13 mouse cellular contexts compared by ENCODE assay signal in the genomic region with DNA sequence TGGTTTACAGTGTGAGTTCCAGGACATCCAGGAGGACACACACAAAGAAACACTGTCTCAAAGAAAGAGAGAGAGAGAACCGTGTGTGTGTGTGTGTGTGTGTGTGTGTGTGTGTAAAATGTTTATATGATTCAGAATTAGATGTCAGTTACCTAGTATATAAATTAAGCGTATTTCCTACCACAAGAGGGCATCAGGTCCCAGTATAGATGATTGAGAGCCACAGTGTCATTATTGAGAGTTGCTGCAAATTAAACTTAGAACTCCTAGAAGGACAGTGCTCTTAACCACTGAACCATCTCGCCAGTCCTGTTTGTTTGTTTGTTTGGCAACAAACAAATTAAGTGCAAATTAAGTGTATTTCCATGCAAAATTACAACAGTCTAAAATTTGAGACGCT. TPM values are rescaled to one million over a fixed set of nuclear protein-coding genes. Genes with fewer than 3 reads are reported as not detected.
DNase-seq lines count a peak whose midpoint lies in the region; ATAC-seq and TF ChIP-seq lines count a peak whose summit lies in the region.
"Had no signal": no experiment of that assay in that cellular context is flagged by ENCODE, and none has a peak within 500 bp of the region (broad histone marks: within the 10 kb centered on the region; RNA-seq: fewer than 3 reads in every experiment).

No protein-coding gene starts in this region.

- H3K27ac ChIP-seq in embryonic facial prominence, embryonic 11.5 days (replicated peaks; ENCODE audit: low read depth, low read length), result no peak overlapping the region
- H3K27ac ChIP-seq in embryonic facial prominence, embryonic 10.5 days (replicated peaks), result no peak overlapping the region
- H3K27ac ChIP-seq in liver, embryonic 14.5 days, result no peak overlapping the region
- H3K27ac ChIP-seq in hindbrain, embryonic 13.5 days, result no peak overlapping the region
- H3K27ac ChIP-seq: intestine, embryonic 15.5 days; midbrain, embryonic 15.5 days had no signal

- WGBS in embryonic facial prominence, embryonic 11.5 days, result 89% methylated on average over 4 of the region's 4 CpGs
- 91% methylated on average over 4 of the region's 4 CpGs for WGBS in embryonic facial prominence, embryonic 10.5 days
- 80% methylated on average over 4 of the region's 4 CpGs for WGBS in liver, embryonic 14.5 days (ENCODE audit: insufficient replicate concordance)
- WGBS in hindbrain, embryonic 13.5 days, result 90% methylated on average over 4 of the region's 4 CpGs

- H3K9ac ChIP-seq in embryonic facial prominence, embryonic 11.5 days (replicated peaks; ENCODE audit: low read length), result no peak overlapping the region
- no peak overlapping the region for H3K9ac ChIP-seq in liver, embryonic 14.5 days (replicated peaks)
- H3K9ac ChIP-seq in hindbrain, embryonic 13.5 days, result no peak overlapping the region
- H3K9ac ChIP-seq: intestine, embryonic 15.5 days; midbrain, embryonic 15.5 days had no signal

- no peaks in the 10 kb centered on the region for H3K4me1 ChIP-seq in embryonic facial prominence, embryonic 11.5 days (ENCODE audit: control insufficient read depth, insufficient read depth, low read length)
- no peaks in the 10 kb centered on the region for H3K4me1 ChIP-seq in embryonic facial prominence, embryonic 10.5 days
- no peaks in the 10 kb centered on the region for H3K4me1 ChIP-seq in liver, embryonic 14.5 days (replicated peaks; ENCODE audit: control insufficient read depth in 2 of 2, insufficient read depth in 2 of 2, low read length in 1 of 2)
- H3K4me1 ChIP-seq in hindbrain, embryonic 13.5 days (replicated peaks), result no peaks in the 10 kb centered on the region
- H3K4me1 ChIP-seq: intestine, embryonic 15.5 days; midbrain, embryonic 15.5 days had no signal

- no peak overlapping the region for H3K4me3 ChIP-seq in embryonic facial prominence, embryonic 11.5 days (ENCODE audit: low read depth, low read length)
- H3K4me3 ChIP-seq in embryonic facial prominence, embryonic 10.5 days, result no peak overlapping the region
- no peak overlapping the region for H3K4me3 ChIP-seq in liver, embryonic 14.5 days (ENCODE audit: insufficient read depth in 1 of 2, low read depth in 2 of 2, low read length in 2 of 2)
- no peak overlapping the region for H3K4me3 ChIP-seq in hindbrain, embryonic 13.5 days
- H3K4me3 ChIP-seq: intestine, embryonic 15.5 days; midbrain, embryonic 15.5 days had no signal

- DNase-seq in embryonic facial prominence, embryonic 11.5 days (ENCODE audit: low spot score), result peak; percentile 11
- DNase-seq in embryonic facial prominence, embryonic 10.5 days (ENCODE audit: low spot score), result no peak
- peak in 2 of 3 experiments; percentile 7 to 9 for DNase-seq in liver, embryonic 14.5 days (ENCODE audit: low read depth in 3 of 3, low spot score in 3 of 3)
- DNase-seq in liver, result no peak
- peak; percentile 45 for DNase-seq in CD4-positive helper T cell, adult 2 months (ENCODE audit: low read depth, low spot score)
- DNase-seq in brain, adult 2 months (ENCODE audit: low read depth, low spot score), result peak; percentile 17
- DNase-seq in embryo, embryonic 11 days, result no peak
- DNase-seq: B cell, adult 2 months; gastrocnemius, postnatal 10 days; right cerebral cortex, postnatal 4 days had no signal

- no peak for TF ChIP-seq EP300 in liver, embryonic 14.5 days (IDR thresholded peaks at IDR 0.05; ENCODE audit: low read depth)

- H3K36me3 ChIP-seq in embryonic facial prominence, embryonic 11.5 days (replicated peaks; ENCODE audit: control insufficient read depth, insufficient read depth, low read depth, low read length), result peaks cover 18% of the 10 kb centered on the region
- peaks cover 97% of the 10 kb centered on the region for H3K36me3 ChIP-seq in embryonic facial prominence, embryonic 10.5 days (replicated peaks)
- H3K36me3 ChIP-seq in liver, embryonic 14.5 days (replicated peaks; ENCODE audit: control insufficient read depth, insufficient read depth, low read depth), result peaks cover 71% of the 10 kb centered on the region
- H3K36me3 ChIP-seq in hindbrain, embryonic 13.5 days, result peaks cover 81% of the 10 kb centered on the region

- TF ChIP-seq CTCF in liver, embryonic 14.5 days (IDR thresholded peaks at IDR 0.05; ENCODE audit: low read depth), result peak; percentile 30

- H3K27me3 ChIP-seq in embryonic facial prominence, embryonic 11.5 days (ENCODE audit: control insufficient read depth, insufficient read depth, low read length), result no peaks in the 10 kb centered on the region
- H3K27me3 ChIP-seq in embryonic facial prominence, embryonic 10.5 days (replicated peaks; ENCODE audit: low read depth, poor library complexity, severe bottlenecking), result no peaks in the 10 kb centered on the region
- H3K27me3 ChIP-seq in liver, embryonic 14.5 days (ENCODE audit: control insufficient read depth, insufficient read depth, low read length), result no peaks in the 10 kb centered on the region
- H3K27me3 ChIP-seq in hindbrain, embryonic 13.5 days, result no peaks in the 10 kb centered on the region
- H3K27me3 ChIP-seq: intestine, embryonic 15.5 days; midbrain, embryonic 15.5 days had no signal

- no peaks in the 10 kb centered on the region for H3K9me3 ChIP-seq in embryonic facial prominence, embryonic 11.5 days (replicated peaks; ENCODE audit: control insufficient read depth, low read length)
- no peaks in the 10 kb centered on the region for H3K9me3 ChIP-seq in embryonic facial prominence, embryonic 10.5 days
- no peaks in the 10 kb centered on the region for H3K9me3 ChIP-seq in liver, embryonic 14.5 days (ENCODE audit: control insufficient read depth, low read length)
- H3K9me3 ChIP-seq in hindbrain, embryonic 13.5 days, result no peaks in the 10 kb centered on the region
- H3K9me3 ChIP-seq: intestine, embryonic 15.5 days; midbrain, embryonic 15.5 days had no signal

- no peak overlapping the region for H3K4me2 ChIP-seq in embryonic facial prominence, embryonic 11.5 days (ENCODE audit: low read depth, low read length)
- H3K4me2 ChIP-seq in liver, embryonic 14.5 days (ENCODE audit: low read depth), result no peak overlapping the region
- H3K4me2 ChIP-seq in hindbrain, embryonic 13.5 days, result no peak overlapping the region
- H3K4me2 ChIP-seq: intestine, embryonic 15.5 days; midbrain, embryonic 15.5 days had no signal

- no peak for ATAC-seq in embryonic facial prominence, embryonic 11.5 days (replicated peaks; ENCODE audit: insufficient number of reproducible peaks, low FRiP score, low TSS enrichment, low read depth)
- no peak for ATAC-seq in liver, embryonic 14.5 days (ENCODE audit: insufficient read depth)
- no peak for ATAC-seq in hindbrain, embryonic 13.5 days (ENCODE audit: low FRiP score)
- ATAC-seq: intestine, embryonic 15.5 days; midbrain, embryonic 15.5 days had no signal

RNA-seq across cellular contexts. Expression of a gene that starts 33.8 kb away (rescaled TPM):
- polyA plus RNA-seq in embryonic facial prominence, embryonic 11.5 days (2014; fragmentation: Nextera tagmentation; extraction: Ambion mirVana), result 0.14 TPM in 1 of 2 replicates, not detected in the other
- 0.09 and 0.15 TPM in 2 replicates for polyA plus RNA-seq in embryonic facial prominence, embryonic 10.5 days (2016; fragmentation: Nextera tagmentation; extraction: Ambion mirVana)
- 174 and 202 TPM in 2 replicates for polyA plus RNA-seq in liver, embryonic 14.5 days (2012; rRNA removed)
- polyA plus RNA-seq in liver, embryonic 14.5 days (2014; fragmentation: Nextera tagmentation; extraction: Ambion mirVana), result 203 and 213 TPM in 2 replicates
- polyA plus RNA-seq in hindbrain, embryonic 13.5 days (2015; fragmentation: Nextera tagmentation; extraction: Ambion mirVana), result 0.09 TPM in 1 of 2 replicates, not detected in the other

RNA-seq across cellular contexts. Expression of a gene that starts 47.2 kb away (rescaled TPM):
- 3.9 and 7.3 TPM in 2 replicates for polyA plus RNA-seq in embryonic facial prominence, embryonic 11.5 days (2014; fragmentation: Nextera tagmentation; extraction: Ambion mirVana)
- polyA plus RNA-seq in embryonic facial prominence, embryonic 10.5 days (2016; fragmentation: Nextera tagmentation; extraction: Ambion mirVana), result 11.0 and 11.5 TPM in 2 replicates
- 5.1 and 5.4 TPM in 2 replicates for polyA plus RNA-seq in liver, embryonic 14.5 days (2012; rRNA removed)
- 1.0 and 1.2 TPM in 2 replicates for polyA plus RNA-seq in liver, embryonic 14.5 days (2014; fragmentation: Nextera tagmentation; extraction: Ambion mirVana)
- 12.1 and 15.7 TPM in 2 replicates for polyA plus RNA-seq in hindbrain, embryonic 13.5 days (2015; fragmentation: Nextera tagmentation; extraction: Ambion mirVana)

RNA-seq across cellular contexts. Expression of a gene that starts 47.3 kb away (rescaled TPM):
- polyA plus RNA-seq in embryonic facial prominence, embryonic 11.5 days (2014; fragmentation: Nextera tagmentation; extraction: Ambion mirVana), result 73.7 and 83.2 TPM in 2 replicates
- 76.0 and 80.5 TPM in 2 replicates for polyA plus RNA-seq in embryonic facial prominence, embryonic 10.5 days (2016; fragmentation: Nextera tagmentation; extraction: Ambion mirVana)
- 22.4 and 25.8 TPM in 2 replicates for polyA plus RNA-seq in liver, embryonic 14.5 days (2012; rRNA removed)
- 32.1 and 37.3 TPM in 2 replicates for polyA plus RNA-seq in liver, embryonic 14.5 days (2014; fragmentation: Nextera tagmentation; extraction: Ambion mirVana)
- polyA plus RNA-seq in hindbrain, embryonic 13.5 days (2015; fragmentation: Nextera tagmentation; extraction: Ambion mirVana), result 88.6 and 89.0 TPM in 2 replicates

Comparison
In these comparisons a context has a peak if more than half of its experiments do, and no peak if none do; other contexts are left out.
1. DNase-seq: peak in embryonic facial prominence, embryonic 11.5 days (single experiment), liver, embryonic 14.5 days (2 of 3), CD4-positive helper T cell, adult 2 months (single experiment) and brain, adult 2 months (single experiment); none in embryonic facial prominence, embryonic 10.5 days (single experiment), liver (single experiment) and embryo, embryonic 11 days (single experiment).
2. RNA of a gene that starts 33.8 kb away (polyA plus RNA-seq): 174 to 213 TPM in liver, embryonic 14.5 days; 0.09 to 0.15 TPM in embryonic facial prominence, embryonic 10.5 days, 0.09 TPM in hindbrain, embryonic 13.5 days and 0.14 TPM in embryonic facial prominence, embryonic 11.5 days; every median in the first group is over 100 times any median in the second.